Mouse (Mus musculus): Measurements from ENCODE around the gene Srsf11.

Srsf11 gene

GRCm38 (mm10) chr3:158036329-158036988, at the start of gene Srsf11, which contains the start of gene Lrrc40:
Srsf11 (minus strand) TSS chr3:158036639.
Lrrc40 (plus strand) TSS chr3:158036662.
- in situ Hi-C loops (cut with MboI, MseI): loop anchor here (5.0 kb wide), 2 partner anchors 84 to 89 kb away; partner anchors contain the start of gene Ankrd13c (in 1 of the 2)

- in situ Hi-C loops (cut with MboI, MseI): loop anchor here in 1 of 2 experiments (10.0 kb wide), 1 partner anchor 213 kb away; no protein-coding TSS in a partner anchor
Measured at GRCm38 (mm10) chr3:158077828-158078227, 41.4 kb upstream of the Srsf11 start.

- in situ Hi-C loops (cut with MboI, MseI): loop anchor here in 1 of 2 experiments (10.0 kb wide), 1 partner anchor 213 kb away; no protein-coding TSS in a partner anchor
Measured at GRCm38 (mm10) chr3:158077380-158077772, 40.9 kb upstream of the Srsf11 start.

- in situ Hi-C loops (cut with MboI, MseI): loop anchor here in 1 of 2 experiments (10.0 kb wide), 1 partner anchor 212 kb away; no protein-coding TSS in a partner anchor
Measured at GRCm38 (mm10) chr3:158076685-158077379, 40.4 kb upstream of the Srsf11 start.

GRCm38 (mm10) chr3:158075004-158075403, 38.6 kb upstream of the Srsf11 start:
- in situ Hi-C loops (cut with MboI, MseI): loop anchor here in 1 of 2 experiments (10.0 kb wide), 1 partner anchor 210 kb away; no protein-coding TSS in a partner anchor

GRCm38 (mm10) chr3:158068613-158069263, 32.3 kb upstream of the Srsf11 start:
- in situ Hi-C loops (cut with MboI, MseI): no loop called here

GRCm38 (mm10) chr3:158067916-158068315, 31.5 kb upstream of the Srsf11 start:
- in situ Hi-C loops (cut with MboI, MseI): no loop called here

GRCm38 (mm10) chr3:158065256-158065655, 28.8 kb upstream of the Srsf11 start:
- in situ Hi-C loops (cut with MboI, MseI): no loop called here

- in situ Hi-C loops (cut with MboI, MseI): no loop called here
Measured at GRCm38 (mm10) chr3:158061811-158062523, 25.5 kb upstream of the Srsf11 start.

GRCm38 (mm10) chr3:158060621-158061291, 24.3 kb upstream of the Srsf11 start:
- in situ Hi-C loops (cut with MboI, MseI): no loop called here

- in situ Hi-C loops (cut with MboI, MseI): no loop called here
Measured at GRCm38 (mm10) chr3:158049508-158049907, 13.1 kb upstream of the Srsf11 start.

- in situ Hi-C loops (cut with MboI, MseI): no loop called here
Measured at GRCm38 (mm10) chr3:158040755-158041154, 4.3 kb upstream of the Srsf11 start.

GRCm38 (mm10) chr3:158038106-158038505, 1.7 kb upstream of the Srsf11 start:
- in situ Hi-C loops (cut with MboI, MseI): loop anchor here (5.0 kb wide), 2 partner anchors 86 to 91 kb away; partner anchors contain the start of gene Ankrd13c (in 1 of the 2)

GRCm38 (mm10) chr3:158035866-158036265, 573 bp downstream of the Srsf11 start:
- in situ Hi-C loops (cut with MboI, MseI): loop anchor here (5.0 kb wide), 2 partner anchors 84 to 89 kb away; partner anchors contain the start of gene Ankrd13c (in 1 of the 2)

GRCm38 (mm10) chr3:158032106-158032505, 4.3 kb downstream of the Srsf11 start:
- in situ Hi-C loops (cut with MboI, MseI): no loop called here

- in situ Hi-C loops (cut with MboI, MseI): no loop called here
Measured at GRCm38 (mm10) chr3:158031371-158031925, 5.0 kb downstream of the Srsf11 start.

GRCm38 (mm10) chr3:158009762-158010320, 26.6 kb downstream of the Srsf11 start:
- in situ Hi-C loops (cut with MboI, MseI): loop anchor here in 1 of 2 experiments (10.0 kb wide), 1 partner anchor 135 kb away; no protein-coding TSS in a partner anchor

GRCm38 (mm10) chr3:158008647-158009046, 27.8 kb downstream of the Srsf11 start:
- in situ Hi-C loops (cut with MboI, MseI): loop anchor here in 1 of 2 experiments (10.0 kb wide), 1 partner anchor 134 kb away; no protein-coding TSS in a partner anchor

GRCm38 (mm10) chr3:157998742-157999369, 37.6 kb downstream of the Srsf11 start:
- in situ Hi-C loops (cut with MboI, MseI): no loop called here
